Mouse (Mus musculus) G1E (cell line): Measurements from ENCODE around the gene Mcm3.

ENCODE experiments used
- CTCF ChIP-seq: IDR thresholded peaks from 2 replicates; pipeline ENCODE4 v1.5.1; 2012; ENCODE audit warnings: low read depth, low read length, inconsistent platforms, mixed read lengths
- GATA1 ChIP-seq: IDR thresholded peaks from 2 replicates; pipeline ENCODE4 v1.6.1; 2012; ENCODE audit warnings: borderline replicate concordance, low read length, inconsistent platforms, mixed read lengths

DNA sequence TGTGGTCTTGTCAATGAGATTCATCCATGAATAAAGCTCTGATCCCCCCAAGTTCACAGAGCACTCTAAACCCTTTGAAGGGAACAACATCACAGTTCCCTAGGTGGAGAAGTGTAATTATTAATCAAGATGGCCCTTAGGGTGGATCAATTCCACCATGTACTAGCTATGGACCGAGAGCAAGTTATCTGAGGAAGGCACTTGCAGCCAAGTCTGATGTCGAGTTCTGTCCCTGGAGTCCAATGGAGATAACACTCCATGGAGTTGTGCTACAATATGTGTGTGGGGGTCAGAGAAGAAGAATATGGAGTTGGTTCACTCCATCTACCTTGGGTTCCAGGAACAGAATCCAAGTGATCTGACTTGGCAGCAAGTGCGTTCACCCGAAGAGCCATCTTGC is 25.4 kb downstream of the Mcm3 start:
- no peak for TF ChIP-seq CTCF
- no peak for TF ChIP-seq GATA1
